Mouse (Mus musculus): ENCODE data around the gene Klhl23. TPM values are rescaled to one million over a fixed set of nuclear protein-coding genes. Genes with fewer than 3 reads are reported as not detected.
A peak's percentile ranks its signal among the peaks of the same experiment; 100 is the strongest.

Gene Klhl23
- polyA plus RNA-seq, 1 experiment from 2014 or later = 120 TPM

- Histone ChIP-seq H3K9ac (replicated peaks; ENCODE audit: low read depth, low read length) (peak overlapping the region; percentile 96), H3K4me2 (ENCODE audit: low read depth, low read length) (peak overlapping the region; percentile 72), H3K27me3 (ENCODE audit: control insufficient read depth, insufficient read depth, low read length) (no peaks in the 10 kb centered on the region), H3K4me1 (ENCODE audit: control insufficient read depth, insufficient read depth, low read length) (peaks cover 16% of the 10 kb centered on the region), H3K36me3 (ENCODE audit: control insufficient read depth, insufficient read depth, low read length) (no peaks in the 10 kb centered on the region; the same call in 1 of the 2 replicates), H3K9me3 (ENCODE audit: control insufficient read depth, low read length) (no peaks in the 10 kb centered on the region), H3K4me3 (ENCODE audit: low read depth, low read length) (peak overlapping the region; percentile 84), H3K27ac (ENCODE audit: low read depth, low read length) (peak overlapping the region; percentile 94)
- peak; percentile 79 for ATAC-seq (ENCODE audit: low read depth)
- 2% methylated on average over 45 of the region's 45 CpGs for WGBS
Observed at GRCm38 (mm10) chr2:69823129-69823677, 1.5 kb downstream of the Klhl23 start.

GRCm38 (mm10) chr2:69825898-69826297 is 4.2 kb downstream of the Klhl23 start:
- Histone ChIP-seq H3K4me3 (ENCODE audit: low read depth, low read length) (no peak overlapping the region), H3K4me1 (ENCODE audit: control insufficient read depth, insufficient read depth, low read length) (peaks cover 16% of the 10 kb centered on the region), H3K36me3 (ENCODE audit: control insufficient read depth, insufficient read depth, low read length) (peaks cover 1% of the 10 kb centered on the region; the same call in 1 of the 2 replicates), H3K27me3 (ENCODE audit: control insufficient read depth, insufficient read depth, low read length) (no peaks in the 10 kb centered on the region), H3K27ac (ENCODE audit: low read depth, low read length) (no peak overlapping the region), H3K9me3 (ENCODE audit: control insufficient read depth, low read length) (no peaks in the 10 kb centered on the region), H3K9ac (replicated peaks; ENCODE audit: low read depth, low read length) (no peak overlapping the region), H3K4me2 (ENCODE audit: low read depth, low read length) (no peak overlapping the region)
- no peak for ATAC-seq (ENCODE audit: low read depth)
- 81% methylated on average over 10 of the region's 10 CpGs for WGBS

- WGBS = 62% methylated on average over 2 of the region's 2 CpGs
- no peak overlapping the region for H3K4me3 ChIP-seq (ENCODE audit: low read depth, low read length)
- H3K36me3 ChIP-seq (ENCODE audit: control insufficient read depth, insufficient read depth, low read length) = peaks cover 5% of the 10 kb centered on the region; the same call in 1 of the 2 replicates
- no peak overlapping the region for H3K9ac ChIP-seq (replicated peaks; ENCODE audit: low read depth, low read length)
- no peak overlapping the region for H3K4me2 ChIP-seq (ENCODE audit: low read depth, low read length)
- H3K4me1 ChIP-seq (ENCODE audit: control insufficient read depth, insufficient read depth, low read length) = peaks cover 16% of the 10 kb centered on the region
- no peaks in the 10 kb centered on the region for H3K27me3 ChIP-seq (ENCODE audit: control insufficient read depth, insufficient read depth, low read length)
- no peak overlapping the region for H3K27ac ChIP-seq (ENCODE audit: low read depth, low read length)
- no peak for ATAC-seq (ENCODE audit: low read depth)
- no peaks in the 10 kb centered on the region for H3K9me3 ChIP-seq (ENCODE audit: control insufficient read depth, low read length)
Observed at GRCm38 (mm10) chr2:69826380-69826779, 4.6 kb downstream of the Klhl23 start.

- ATAC-seq (ENCODE audit: low read depth) = no peak
- H3K9me3 ChIP-seq (ENCODE audit: control insufficient read depth, low read length) = no peaks in the 10 kb centered on the region
- no peak overlapping the region for H3K4me3 ChIP-seq (ENCODE audit: low read depth, low read length)
- H3K4me1 ChIP-seq (ENCODE audit: control insufficient read depth, insufficient read depth, low read length) = peaks cover 16% of the 10 kb centered on the region
- H3K36me3 ChIP-seq (ENCODE audit: control insufficient read depth, insufficient read depth, low read length) = peaks cover 5% of the 10 kb centered on the region
- no peak overlapping the region for H3K4me2 ChIP-seq (ENCODE audit: low read depth, low read length)
- no peak overlapping the region for H3K9ac ChIP-seq (replicated peaks; ENCODE audit: low read depth, low read length)
- 62% methylated on average over 7 of the region's 7 CpGs for WGBS
- no peak overlapping the region for H3K27ac ChIP-seq (ENCODE audit: low read depth, low read length)
- H3K27me3 ChIP-seq (ENCODE audit: control insufficient read depth, insufficient read depth, low read length) = no peaks in the 10 kb centered on the region
Observed at GRCm38 (mm10) chr2:69828031-69828430, 6.3 kb downstream of the Klhl23 start.

GRCm38 (mm10) chr2:69829680-69830079 is 7.9 kb downstream of the Klhl23 start:
- Histone ChIP-seq H3K4me3 (ENCODE audit: low read depth, low read length) (no peak overlapping the region), H3K36me3 (ENCODE audit: control insufficient read depth, insufficient read depth, low read length) (peaks cover 19% of the 10 kb centered on the region), H3K4me2 (ENCODE audit: low read depth, low read length) (no peak overlapping the region), H3K4me1 (ENCODE audit: control insufficient read depth, insufficient read depth, low read length) (peaks cover 10% of the 10 kb centered on the region), H3K9ac (replicated peaks; ENCODE audit: low read depth, low read length) (no peak overlapping the region), H3K27me3 (ENCODE audit: control insufficient read depth, insufficient read depth, low read length) (no peaks in the 10 kb centered on the region), H3K27ac (ENCODE audit: low read depth, low read length) (no peak overlapping the region), H3K9me3 (ENCODE audit: control insufficient read depth, low read length) (no peaks in the 10 kb centered on the region)
- ATAC-seq (ENCODE audit: low read depth) = no peak
- 98% methylated on average over 2 of the region's 2 CpGs for WGBS

- peaks cover 23% of the 10 kb centered on the region for H3K36me3 ChIP-seq (ENCODE audit: control insufficient read depth, insufficient read depth, low read length)
- 95% methylated on average over 8 of the region's 8 CpGs for WGBS
- no peaks in the 10 kb centered on the region for H3K27me3 ChIP-seq (ENCODE audit: control insufficient read depth, insufficient read depth, low read length)
- H3K9ac ChIP-seq (replicated peaks; ENCODE audit: low read depth, low read length) = no peak overlapping the region
- no peaks in the 10 kb centered on the region for H3K9me3 ChIP-seq (ENCODE audit: control insufficient read depth, low read length)
- H3K27ac ChIP-seq (ENCODE audit: low read depth, low read length) = no peak overlapping the region
- H3K4me2 ChIP-seq (ENCODE audit: low read depth, low read length) = no peak overlapping the region
- peaks cover 8% of the 10 kb centered on the region for H3K4me1 ChIP-seq (ENCODE audit: control insufficient read depth, insufficient read depth, low read length)
- no peak for ATAC-seq (ENCODE audit: low read depth)
- H3K4me3 ChIP-seq (ENCODE audit: low read depth, low read length) = no peak overlapping the region
Observed at GRCm38 (mm10) chr2:69830116-69830515, 8.4 kb downstream of the Klhl23 start.

GRCm38 (mm10) chr2:69837244-69837967 is 15.7 kb downstream of the Klhl23 start:
- Histone ChIP-seq H3K36me3 (ENCODE audit: control insufficient read depth, insufficient read depth, low read length) (peaks cover 23% of the 10 kb centered on the region), H3K27ac (ENCODE audit: low read depth, low read length) (no peak overlapping the region), H3K9ac (replicated peaks; ENCODE audit: low read depth, low read length) (no peak overlapping the region), H3K4me1 (ENCODE audit: control insufficient read depth, insufficient read depth, low read length) (no peaks in the 10 kb centered on the region), H3K27me3 (ENCODE audit: control insufficient read depth, insufficient read depth, low read length) (no peaks in the 10 kb centered on the region), H3K9me3 (ENCODE audit: control insufficient read depth, low read length) (no peaks in the 10 kb centered on the region), H3K4me2 (ENCODE audit: low read depth, low read length) (no peak overlapping the region), H3K4me3 (ENCODE audit: low read depth, low read length) (no peak overlapping the region)
- ATAC-seq (ENCODE audit: low read depth) = no peak
- 79% methylated on average over 7 of the region's 7 CpGs for WGBS

GRCm38 (mm10) chr2:69837996-69838395 is 16.3 kb downstream of the Klhl23 start:
- Histone ChIP-seq H3K9ac (replicated peaks; ENCODE audit: low read depth, low read length) (no peak overlapping the region), H3K4me3 (ENCODE audit: low read depth, low read length) (no peak overlapping the region), H3K4me2 (ENCODE audit: low read depth, low read length) (no peak overlapping the region), H3K4me1 (ENCODE audit: control insufficient read depth, insufficient read depth, low read length) (no peaks in the 10 kb centered on the region), H3K9me3 (ENCODE audit: control insufficient read depth, low read length) (no peaks in the 10 kb centered on the region), H3K27ac (ENCODE audit: low read depth, low read length) (no peak overlapping the region), H3K36me3 (ENCODE audit: control insufficient read depth, insufficient read depth, low read length) (peaks cover 23% of the 10 kb centered on the region), H3K27me3 (ENCODE audit: control insufficient read depth, insufficient read depth, low read length) (no peaks in the 10 kb centered on the region)
- 36% methylated on average over 3 of the region's 3 CpGs for WGBS
- ATAC-seq (ENCODE audit: low read depth) = no peak

GRCm38 (mm10) chr2:69838707-69839106 is 17.0 kb downstream of the Klhl23 start:
- Histone ChIP-seq H3K9ac (replicated peaks; ENCODE audit: low read depth, low read length) (no peak overlapping the region), H3K4me1 (ENCODE audit: control insufficient read depth, insufficient read depth, low read length) (no peaks in the 10 kb centered on the region), H3K4me3 (ENCODE audit: low read depth, low read length) (no peak overlapping the region), H3K27me3 (ENCODE audit: control insufficient read depth, insufficient read depth, low read length) (no peaks in the 10 kb centered on the region), H3K9me3 (ENCODE audit: control insufficient read depth, low read length) (no peaks in the 10 kb centered on the region), H3K36me3 (ENCODE audit: control insufficient read depth, insufficient read depth, low read length) (peaks cover 18% of the 10 kb centered on the region), H3K27ac (ENCODE audit: low read depth, low read length) (no peak overlapping the region), H3K4me2 (ENCODE audit: low read depth, low read length) (no peak overlapping the region)
- no peak for ATAC-seq (ENCODE audit: low read depth)

Data from neural tube, embryonic 14.5 days (tissue).